Mouse (Mus musculus) liver, embryonic 14.5 days (tissue): ENCODE results near the gene Cbfa2t2.

ENCODE experiments used
- CTCF ChIP-seq: IDR thresholded peaks from 2 replicates; pipeline ENCODE4 v1.5.1; 2016; ENCODE audit warnings: antibody characterized with exemption, low read depth, control low read depth
- EP300 ChIP-seq: IDR thresholded peaks from 2 replicates; pipeline ENCODE4 v1.6.1; 2016; ENCODE audit warnings: antibody characterized with exemption, low read depth

DNA sequence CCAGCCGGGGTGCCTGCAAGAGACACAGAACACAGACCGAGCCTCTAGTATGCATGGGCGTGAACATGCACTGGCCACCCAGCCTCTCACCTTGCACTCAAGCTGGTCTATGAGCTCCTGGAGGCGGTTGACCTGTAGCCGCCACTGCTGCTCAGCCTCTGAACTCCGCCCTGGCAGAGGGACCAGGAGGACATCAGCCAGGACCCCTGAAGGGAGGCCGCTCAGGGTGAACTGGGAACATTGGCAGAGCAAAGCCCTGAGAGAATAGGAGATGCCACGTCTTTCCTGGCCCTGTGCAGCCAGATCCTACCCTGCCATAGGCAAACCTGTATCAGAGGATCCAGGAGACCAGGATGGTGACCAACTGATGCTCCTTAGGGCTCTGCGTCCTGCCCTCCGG, 110.4 kb downstream of the Cbfa2t2 start, which contains the start of gene 1700003F12Rik:
- TF ChIP-seq CTCF (no peak), EP300 (no peak)
